Mouse (Mus musculus): ENCODE results near the gene Igfbp7.

Gene Igfbp7

GRCm38 (mm10) chr5:77340033-77340432 is 67.8 kb downstream of the Igfbp7 start:
- DNase-seq = no peak

DNA sequence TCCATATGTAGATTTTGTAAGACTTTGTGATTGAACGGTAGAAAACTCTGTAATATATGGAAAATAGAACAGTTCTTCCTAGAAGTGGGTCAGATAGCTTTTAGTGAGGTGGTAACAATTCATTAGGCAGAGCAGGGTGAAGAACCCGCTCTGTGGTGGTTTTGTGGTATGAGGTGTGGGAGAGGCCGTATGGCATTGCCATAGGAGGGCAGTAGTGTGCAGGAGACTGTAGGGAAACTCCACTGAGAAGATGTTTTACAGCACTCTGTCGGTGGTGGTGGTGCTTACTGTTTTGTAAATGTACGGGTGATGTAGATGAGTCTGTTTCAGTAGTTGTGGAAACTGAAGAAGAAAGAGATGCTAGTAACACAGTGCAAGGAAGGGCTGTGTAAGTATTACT is 77.7 kb downstream of the Igfbp7 start:
- peak; percentile 19 for DNase-seq

GRCm38 (mm10) chr5:77324936-77325335 is 82.9 kb downstream of the Igfbp7 start:
- no peak for DNase-seq

GRCm38 (mm10) chr5:77314986-77315385 is 92.9 kb downstream of the Igfbp7 start:
- no peak for DNase-seq

GRCm38 (mm10) chr5:77314206-77314605 is 93.6 kb downstream of the Igfbp7 start:
- no peak for DNase-seq

GRCm38 (mm10) chr5:77309924-77310772 is 97.7 kb downstream of the Igfbp7 start, which contains the start of the genes Noa1 and Polr2b:
TSS of gene Noa1 (minus strand) at chr5:77310084.
TSS of gene Polr2b (plus strand) at chr5:77310147.
- DNase-seq = peak; percentile 99

- DNase-seq = peak; percentile 64
These were observed 98.6 kb downstream of the Igfbp7 start for GRCm38 (mm10) chr5:77309051-77309906.

- DNase-seq = no peak
These were observed 99.9 kb downstream of the Igfbp7 start for GRCm38 (mm10) chr5:77307821-77308553.

DNA sequence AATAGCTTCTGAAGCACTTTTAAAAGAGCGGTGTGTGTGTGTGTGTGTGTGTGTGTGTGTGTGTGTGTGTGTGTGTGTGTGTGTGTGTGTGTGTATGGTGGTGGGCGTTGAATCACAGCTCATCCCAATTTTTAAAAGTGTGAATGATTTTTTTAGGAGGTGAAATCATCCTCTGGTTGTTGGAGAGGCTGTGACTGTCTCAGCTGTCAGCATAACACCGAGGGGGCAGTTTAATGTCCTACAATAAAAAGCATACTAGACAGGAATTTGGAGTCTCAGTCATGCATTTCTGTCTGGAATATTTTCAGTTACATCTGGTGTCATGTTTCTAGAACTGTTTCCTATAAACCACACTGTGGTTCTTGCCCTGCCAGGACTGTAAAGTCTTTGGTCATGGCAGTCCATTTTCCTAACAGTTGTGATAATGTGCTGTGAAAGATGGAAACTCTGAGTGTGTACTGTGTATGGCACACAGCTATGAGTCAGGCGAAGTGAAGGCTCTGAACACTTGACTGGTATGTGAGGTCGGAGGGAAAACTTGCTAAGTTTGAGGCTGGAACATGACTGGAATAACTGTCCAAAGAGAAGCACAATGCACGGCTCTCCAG is 106.4 kb downstream of the Igfbp7 start:
- no peak for DNase-seq

DNA sequence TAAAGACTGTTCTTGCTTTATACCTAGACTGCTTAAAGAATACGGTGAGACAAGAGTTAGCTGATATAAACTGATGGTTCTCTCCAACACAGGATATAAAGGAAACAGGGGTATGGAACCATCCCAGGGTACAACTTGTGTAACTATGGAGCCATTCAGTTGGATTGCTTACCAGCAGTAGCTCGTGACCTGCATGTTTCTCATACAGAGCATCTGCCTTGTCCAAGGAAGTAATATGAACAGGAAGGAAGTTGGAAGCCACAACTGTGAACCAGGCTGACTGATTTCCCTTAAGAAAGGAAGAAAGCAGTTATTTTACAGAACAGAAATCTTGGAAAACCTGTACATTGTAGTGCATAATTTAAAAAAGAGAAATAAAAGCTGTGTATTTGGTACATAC is 108.4 kb downstream of the Igfbp7 start:
- DNase-seq = no peak

Measured in kidney, postnatal 10 days (tissue).